23 mouse cellular contexts compared by ENCODE assay signal in the genomic region with DNA sequence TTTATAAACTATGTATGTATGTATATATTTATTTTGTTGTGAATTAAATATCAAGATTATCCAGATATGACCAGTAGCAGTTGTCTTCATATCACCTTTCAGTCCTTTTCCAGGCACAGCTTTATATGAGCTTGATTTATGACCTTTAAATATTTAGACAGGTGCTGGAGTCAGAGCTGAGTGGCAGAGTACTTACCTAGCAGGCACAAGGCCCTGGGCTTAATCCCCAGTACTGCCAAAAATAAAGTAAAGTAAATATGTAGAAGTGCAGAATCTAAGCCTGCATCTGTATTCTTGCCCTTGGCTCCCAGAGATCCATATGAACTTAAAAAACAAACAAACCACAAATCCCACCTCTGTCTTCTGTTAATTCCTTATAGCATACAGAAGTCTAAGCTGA. TPM values are rescaled to one million over a fixed set of nuclear protein-coding genes. Genes with fewer than 3 reads are reported as not detected.
A peak's percentile ranks its signal among the peaks of the same experiment; 100 is the strongest.
DNase-seq lines count a peak whose midpoint lies in the region; ATAC-seq and TF ChIP-seq lines count a peak whose summit lies in the region.
"Had no signal": no experiment of that assay in that cellular context is flagged by ENCODE, and none has a peak within 500 bp of the region (broad histone marks: within the 10 kb centered on the region; RNA-seq: fewer than 3 reads in every experiment).

No protein-coding gene starts in this region.

- H3K9ac ChIP-seq in limb, embryonic 14.5 days (ENCODE audit: low read depth, low read length, severe bottlenecking): no peak overlapping the region
- H3K9ac ChIP-seq: embryonic facial prominence, embryonic 13.5 days; embryonic facial prominence, embryonic 15.5 days; forebrain, embryonic 13.5 days; forebrain, embryonic 15.5 days had no signal

- peak; percentile 20; the same call in 1 of the 2 replicates for ATAC-seq in limb, embryonic 14.5 days (ENCODE audit: low FRiP score, low read depth)
- ATAC-seq: forebrain, embryonic 13.5 days; forebrain, embryonic 15.5 days had no signal

- H3K4me3 ChIP-seq in limb, embryonic 14.5 days (replicated peaks; ENCODE audit: low read length): no peak overlapping the region
- no peak overlapping the region for H3K4me3 ChIP-seq in limb, embryonic 10.5 days
- H3K4me3 ChIP-seq in lung, adult 2 months (replicated peaks; ENCODE audit: extremely low read depth, low read depth, low read length): no peak overlapping the region
- H3K4me3 ChIP-seq: embryonic facial prominence, embryonic 13.5 days; embryonic facial prominence, embryonic 15.5 days; erythroblast, embryonic 14.5 days; forebrain, embryonic 13.5 days; forebrain, embryonic 15.5 days had no signal

- no peak for TF ChIP-seq POLR2A in limb, embryonic 14.5 days (IDR thresholded peaks at IDR 0.05; ENCODE audit: borderline replicate concordance, extremely low read depth, insufficient read depth, insufficient read length)
- TF ChIP-seq POLR2A in lung, adult 2 months (IDR thresholded peaks at IDR 0.05; ENCODE audit: borderline replicate concordance, extremely low read depth, low read depth, low read length): no peak

- no peak for TF ChIP-seq CTCF in lung, adult 2 months (IDR thresholded peaks at IDR 0.05; ENCODE audit: insufficient read depth, low read length)

- no peaks in the 10 kb centered on the region for H3K27me3 ChIP-seq in limb, embryonic 14.5 days (ENCODE audit: control insufficient read depth, insufficient read depth, low read length)
- no peaks in the 10 kb centered on the region for H3K27me3 ChIP-seq in limb, embryonic 10.5 days (ENCODE audit: low read depth, poor library complexity, severe bottlenecking)
- H3K27me3 ChIP-seq: embryonic facial prominence, embryonic 15.5 days; forebrain, embryonic 13.5 days; forebrain, embryonic 15.5 days had no signal

- H3K36me3 ChIP-seq in limb, embryonic 14.5 days (ENCODE audit: control insufficient read depth, insufficient read depth, low read length): no peaks in the 10 kb centered on the region
- no peaks in the 10 kb centered on the region for H3K36me3 ChIP-seq in limb, embryonic 10.5 days
- H3K36me3 ChIP-seq: embryonic facial prominence, embryonic 13.5 days; embryonic facial prominence, embryonic 15.5 days; forebrain, embryonic 15.5 days had no signal

- no peaks in the 10 kb centered on the region for H3K4me1 ChIP-seq in limb, embryonic 14.5 days (ENCODE audit: control insufficient read depth, insufficient read depth, low read length)
- peaks cover 5% of the 10 kb centered on the region; the same call in 1 of the 2 replicates for H3K4me1 ChIP-seq in limb, embryonic 10.5 days
- H3K4me1 ChIP-seq in lung, adult 2 months (ENCODE audit: control insufficient read depth, insufficient read depth, low read length): no peaks in the 10 kb centered on the region; the same call in 1 of the 2 replicates
- H3K4me1 ChIP-seq: embryonic facial prominence, embryonic 13.5 days; embryonic facial prominence, embryonic 15.5 days; forebrain, embryonic 13.5 days; forebrain, embryonic 15.5 days had no signal

- no peak overlapping the region for H3K4me2 ChIP-seq in limb, embryonic 14.5 days (replicated peaks; ENCODE audit: low read depth, low read length, severe bottlenecking)
- H3K4me2 ChIP-seq: embryonic facial prominence, embryonic 13.5 days; embryonic facial prominence, embryonic 15.5 days; forebrain, embryonic 13.5 days; forebrain, embryonic 15.5 days had no signal

- no peak overlapping the region for H3K27ac ChIP-seq in limb, embryonic 14.5 days (replicated peaks; ENCODE audit: low read depth, low read length)
- H3K27ac ChIP-seq in limb, embryonic 10.5 days: no peak overlapping the region
- H3K27ac ChIP-seq: embryonic facial prominence, embryonic 13.5 days; embryonic facial prominence, embryonic 15.5 days; forebrain, embryonic 13.5 days; forebrain, embryonic 15.5 days had no signal

- H3K9me3 ChIP-seq in limb, embryonic 14.5 days (ENCODE audit: control insufficient read depth, low read length): no peaks in the 10 kb centered on the region
- no peaks in the 10 kb centered on the region for H3K9me3 ChIP-seq in limb, embryonic 10.5 days (replicated peaks)
- H3K9me3 ChIP-seq: embryonic facial prominence, embryonic 13.5 days; embryonic facial prominence, embryonic 15.5 days; forebrain, embryonic 13.5 days; forebrain, embryonic 15.5 days had no signal

- no peak for DNase-seq in limb, embryonic 14.5 days (ENCODE audit: low spot score)
- no peak for DNase-seq in limb, embryonic 10.5 days (ENCODE audit: low spot score)
- peak; percentile 17 for DNase-seq in lung, postnatal 36 days
- no peak for DNase-seq in lung, adult 2 months
- peak; percentile 65 for DNase-seq in fat pad, adult 2 months (ENCODE audit: extremely low read depth, low read depth, low spot score)
- DNase-seq in gonadal fat pad, adult 2 months (ENCODE audit: low read depth): peak; percentile 34
- DNase-seq in natural killer cell, adult 2 months (ENCODE audit: low spot score in 2 of 2): no peak
- DNase-seq in ovary, postnatal 10 days (ENCODE audit: low spot score): no peak
- DNase-seq: adrenal gland, adult 2 months; adrenal gland, postnatal 10 days; adrenal gland, postnatal 25 days; cerebellum, adult 11 months; cerebellum, adult 18-20 months; cerebellum, adult 8-10 months; cerebellum, adult 9-11 months; cerebellum, postnatal 14 days; cerebellum, postnatal 36 days; embryo, embryonic 11 days had no signal

RNA-seq across cellular contexts. Expression of gene Inip, which starts 12.4 kb away (rescaled TPM):
- 17.6 and 20.4 TPM in 2 replicates for polyA plus RNA-seq in limb, embryonic 14.5 days (2012; rRNA removed)
- 40.0 and 49.0 TPM in 2 replicates for polyA plus RNA-seq in limb, embryonic 14.5 days (2014; fragmentation: Nextera tagmentation; extraction: Ambion mirVana)
- polyA plus RNA-seq in limb, embryonic 10.5 days (2016; fragmentation: Nextera tagmentation; extraction: Ambion mirVana): 84.8 and 88.9 TPM in 2 replicates
- 6.8 and 8.9 TPM in 2 replicates for polyA plus RNA-seq in lung, adult 2 months (2012; rRNA removed)
- 7.6 and 7.9 TPM in 2 replicates for polyA plus RNA-seq in gonadal fat pad, adult 2 months (2012; rRNA removed)

RNA-seq across cellular contexts. Expression of gene Snx30, which starts 16.6 kb away (rescaled TPM):
- polyA plus RNA-seq in limb, embryonic 14.5 days (2012; rRNA removed): 6.6 and 7.2 TPM in 2 replicates
- polyA plus RNA-seq in limb, embryonic 14.5 days (2014; fragmentation: Nextera tagmentation; extraction: Ambion mirVana): 12.0 and 14.0 TPM in 2 replicates
- 5.3 and 5.9 TPM in 2 replicates for polyA plus RNA-seq in limb, embryonic 10.5 days (2016; fragmentation: Nextera tagmentation; extraction: Ambion mirVana)
- polyA plus RNA-seq in lung, adult 2 months (2012; rRNA removed): 5.1 and 7.0 TPM in 2 replicates
- polyA plus RNA-seq in gonadal fat pad, adult 2 months (2012; rRNA removed): 6.2 and 7.0 TPM in 2 replicates

Comparison
In these comparisons a context has a peak if more than half of its experiments do, and no peak if none do; other contexts are left out.
1. DNase-seq: peak in lung, postnatal 36 days (single experiment), fat pad, adult 2 months (single experiment) and gonadal fat pad, adult 2 months (single experiment); none in limb, embryonic 14.5 days (single experiment), limb, embryonic 10.5 days (single experiment), lung, adult 2 months (single experiment), natural killer cell, adult 2 months (0 of 2) and ovary, postnatal 10 days (single experiment).